Mouse (Mus musculus) adrenal gland, postnatal 36 days (tissue): ENCODE results near the gene Col19a1. TPM values are rescaled to one million over a fixed set of nuclear protein-coding genes. Genes with fewer than 3 reads are reported as not detected.

Source experiments
- DNase-seq, 2 experiments: peaks; one replicate each; pipeline ENCODE4 v3.0.0; 2021; ENCODE audit warnings: mixed read lengths in 1 of 2
- total RNA-seq, 2 experiments: library from RNA; stranded (reverse); gene quantifications; 2 replicates each; pipeline ENCODE4 v1.2.3; 2021

The Col19a1 gene
- total RNA-seq, 2 experiments from 2014 or later = 0.07 TPM

- no peak for DNase-seq
These were observed 277.1 kb downstream of the Col19a1 start for GRCm38 (mm10) chr1:24310193-24310592.

DNA sequence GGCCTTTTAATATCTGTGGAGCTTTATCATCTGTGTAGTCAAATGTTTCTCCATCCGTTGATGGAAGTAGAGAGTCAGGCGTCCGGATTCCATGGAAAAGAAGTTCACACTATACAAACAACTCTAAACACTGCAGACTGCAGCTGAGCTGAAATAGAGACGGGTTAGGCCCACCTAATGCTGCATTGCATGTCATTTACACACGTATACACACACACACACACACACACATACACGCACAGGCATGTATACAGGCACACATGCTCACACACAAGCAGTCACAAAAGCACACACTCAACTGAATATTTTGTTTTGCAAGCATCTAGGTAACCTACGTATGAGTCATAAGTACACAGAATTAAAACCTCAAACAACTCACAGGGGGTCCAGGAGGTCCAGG, 284.2 kb downstream of the Col19a1 start:
- no peak for DNase-seq

DNA sequence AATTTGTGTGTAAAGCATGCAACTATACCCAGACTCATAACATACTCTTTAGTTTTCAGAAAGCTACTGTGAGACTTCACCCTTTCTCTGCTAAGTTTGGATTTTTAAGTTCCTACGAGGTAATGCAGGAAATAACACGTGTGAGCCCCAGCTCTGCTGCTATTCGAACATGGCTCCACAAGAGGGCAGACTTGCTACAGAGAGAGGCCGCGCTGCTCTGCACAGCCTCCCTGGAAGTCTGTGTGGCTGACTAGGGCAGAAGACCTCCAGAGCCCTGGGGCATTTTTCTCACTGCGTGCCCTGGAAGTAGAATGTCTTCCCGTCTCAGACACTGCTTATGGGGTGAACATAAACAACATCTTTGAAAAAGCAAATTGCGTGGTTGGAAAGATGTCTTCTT, 284.6 kb downstream of the Col19a1 start:
- peak; percentile 44 to 50 for DNase-seq

DNA sequence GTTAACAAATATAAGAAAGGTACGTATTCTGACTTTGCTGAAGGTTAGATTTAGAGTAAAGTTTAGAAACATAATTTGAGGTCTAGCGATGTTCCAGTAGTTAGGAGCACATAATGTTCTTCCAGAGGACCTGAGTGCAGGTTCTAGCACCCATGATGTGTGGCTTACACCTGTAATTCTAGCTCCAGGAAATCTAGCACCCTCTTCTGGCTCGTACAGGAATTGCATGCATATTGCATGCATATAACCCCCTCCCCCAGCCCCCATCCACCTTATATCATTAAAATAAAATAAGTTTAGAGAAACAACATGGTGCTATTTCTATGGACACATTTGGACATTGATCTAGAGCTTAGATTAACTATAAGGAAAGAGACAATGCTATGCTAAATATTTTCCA, 286.6 kb downstream of the Col19a1 start:
- DNase-seq = no peak

GRCm38 (mm10) chr1:24294979-24295942, 292.0 kb downstream of the Col19a1 start:
- DNase-seq = no peak

GRCm38 (mm10) chr1:24292515-24292914, 294.8 kb downstream of the Col19a1 start:
- DNase-seq = no peak

DNA sequence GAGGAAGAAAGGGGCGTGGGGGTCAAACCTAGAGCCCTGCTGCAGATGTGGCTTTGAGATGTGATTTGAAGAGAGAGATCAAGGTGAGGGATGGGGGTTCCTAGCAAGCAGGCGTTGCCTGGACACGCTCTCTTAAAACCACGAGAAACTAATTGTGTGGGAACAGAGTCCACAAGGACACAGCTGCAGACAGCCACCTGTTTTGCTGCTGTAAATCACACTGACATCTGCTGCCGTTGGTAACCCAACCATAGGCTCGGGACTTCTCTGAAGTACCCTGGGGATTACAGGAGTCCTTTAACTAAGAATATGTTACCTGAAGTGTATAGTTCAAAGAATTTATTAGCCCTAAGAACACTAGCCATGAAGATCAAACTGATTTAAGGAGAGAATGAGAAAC, 300.9 kb downstream of the Col19a1 start:
- DNase-seq = no peak

DNA sequence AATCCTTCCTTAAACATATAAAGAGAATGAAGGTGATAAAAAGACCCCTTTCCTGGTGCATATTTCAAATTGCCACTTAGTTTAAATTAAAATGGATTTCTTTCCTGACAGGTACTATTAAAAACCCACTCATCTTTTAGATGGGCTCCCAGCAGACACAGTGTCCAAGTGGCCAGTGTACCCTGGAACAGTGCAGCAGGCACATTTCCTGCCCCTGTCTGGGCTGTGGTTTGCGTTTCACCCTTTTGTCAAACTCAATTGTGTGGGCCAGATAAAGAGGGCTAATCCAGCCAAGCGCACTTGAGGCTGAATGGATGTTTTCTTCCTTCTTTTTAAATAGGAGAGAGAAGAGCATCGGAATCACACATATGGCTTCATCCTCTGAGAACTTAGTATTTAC, 320.2 kb downstream of the Col19a1 start:
- DNase-seq = no peak

GRCm38 (mm10) chr1:24261181-24261580, 326.1 kb downstream of the Col19a1 start:
- no peak for DNase-seq

DNA sequence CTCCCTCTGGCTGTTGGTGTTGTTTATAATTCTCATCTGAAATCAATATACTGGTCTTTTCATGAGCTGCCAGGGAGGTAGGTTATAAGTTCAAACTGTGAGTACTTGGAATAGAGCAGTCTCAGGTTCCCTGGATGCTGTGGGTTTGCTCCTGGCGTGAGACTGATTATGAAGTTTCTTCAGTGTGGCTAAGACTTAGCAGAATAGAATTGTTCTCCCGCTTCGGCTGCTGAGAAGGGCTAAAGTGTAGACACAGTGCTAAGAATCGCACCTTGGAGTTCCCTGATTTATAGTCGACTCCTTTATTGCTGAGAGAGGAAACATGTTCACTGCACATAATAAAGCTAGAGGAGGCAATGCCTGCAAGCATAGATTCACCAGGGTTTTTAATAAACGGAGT, 327.9 kb downstream of the Col19a1 start:
- DNase-seq = no peak

- no peak for DNase-seq
These were observed 329.3 kb downstream of the Col19a1 start for GRCm38 (mm10) chr1:24257961-24258360.

- peak; percentile 1 to 30 for DNase-seq
These were observed 338.1 kb downstream of the Col19a1 start for GRCm38 (mm10) chr1:24249105-24249664.

DNA sequence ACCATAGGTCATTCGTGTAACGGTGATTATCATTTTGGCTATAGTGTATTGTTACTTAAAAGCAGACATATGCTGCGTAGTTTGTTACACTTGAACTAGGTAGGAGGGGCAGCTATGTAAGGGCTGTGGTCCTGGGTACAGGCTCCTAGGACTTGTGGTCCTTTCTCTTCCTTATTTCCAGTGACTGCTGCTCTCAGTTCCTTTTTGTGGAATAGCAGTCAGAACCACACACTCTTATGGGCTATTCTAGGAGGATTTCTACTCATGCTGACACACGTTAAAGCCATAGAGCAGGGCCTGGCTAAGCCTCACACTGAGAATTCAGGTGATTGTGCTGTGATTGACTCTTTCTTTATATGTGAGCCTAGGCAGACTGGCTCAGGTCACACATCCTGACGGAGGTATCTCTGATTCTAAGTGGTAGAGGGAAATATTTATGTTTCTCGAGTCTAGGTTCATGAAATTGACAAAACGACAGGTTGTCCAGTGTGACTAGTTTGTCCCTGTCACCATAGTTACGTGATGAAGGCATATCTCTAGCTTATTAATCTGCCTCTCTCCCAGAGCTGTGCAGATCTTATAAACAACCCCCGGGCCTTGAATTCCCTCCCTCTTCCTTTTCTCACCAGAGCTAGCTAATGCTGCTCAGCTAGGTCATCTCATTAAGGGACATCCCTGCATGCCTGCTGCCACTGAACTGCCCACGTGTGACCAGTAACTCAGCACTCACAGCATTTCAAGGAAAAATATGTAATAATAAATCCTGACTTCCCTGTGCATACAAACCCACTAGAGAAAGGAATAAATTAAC, 338.8 kb downstream of the Col19a1 start:
- DNase-seq = no peak

- no peak for DNase-seq
These were observed 341.4 kb downstream of the Col19a1 start for GRCm38 (mm10) chr1:24245700-24246375.

DNA sequence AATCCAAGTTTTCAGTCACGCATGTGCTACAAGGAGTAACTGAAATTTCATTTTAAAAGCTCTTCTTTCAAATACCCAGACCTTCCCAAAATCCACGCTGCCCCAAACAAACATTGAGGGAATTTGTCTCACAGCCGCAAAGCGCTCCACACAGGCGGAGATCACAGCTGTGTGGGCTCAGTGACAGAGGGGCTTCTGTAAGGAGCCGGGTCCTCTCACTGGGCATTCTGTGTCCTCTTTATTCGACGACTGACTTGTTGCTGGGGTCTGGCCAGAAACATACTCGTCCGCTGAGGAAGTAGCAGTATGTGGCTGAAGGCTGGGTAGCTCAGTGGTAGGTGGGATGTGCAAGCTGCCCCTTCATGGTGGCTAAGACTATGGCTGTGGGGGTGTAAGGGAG, 342.3 kb downstream of the Col19a1 start:
- no peak for DNase-seq

DNA sequence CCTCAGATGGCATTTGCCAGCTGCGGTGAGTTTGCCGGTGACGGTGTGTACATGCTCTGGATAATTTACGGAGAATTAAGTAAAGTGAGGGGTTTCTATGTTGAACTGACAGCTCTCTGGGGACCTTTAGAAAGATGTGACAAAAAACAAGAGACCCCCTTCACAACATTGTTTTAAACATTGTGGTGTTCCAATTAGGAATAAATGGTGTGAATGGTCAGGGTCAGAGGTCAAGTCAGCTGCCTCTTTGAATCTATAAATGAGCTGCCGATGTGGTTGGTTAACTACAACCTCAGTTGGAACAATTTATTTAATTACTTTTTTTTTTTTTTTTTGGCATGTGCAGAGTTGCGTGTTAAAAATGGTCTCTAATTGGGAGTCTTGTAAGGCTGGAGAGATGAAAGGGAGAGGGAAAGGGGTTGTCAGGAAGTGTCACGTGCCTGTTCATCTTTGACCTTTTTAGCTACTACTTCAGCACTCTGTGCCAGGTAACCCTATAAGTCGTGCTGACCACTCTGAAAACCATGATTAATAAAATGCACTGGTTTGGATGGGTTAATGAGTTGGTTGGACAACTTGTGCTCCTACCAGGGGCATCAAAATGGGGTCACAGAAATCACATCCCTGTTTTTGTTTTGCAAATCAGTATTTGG, 347.1 kb downstream of the Col19a1 start:
- DNase-seq = no peak

GRCm38 (mm10) chr1:24236330-24236729, 350.9 kb downstream of the Col19a1 start:
- no peak for DNase-seq

DNA sequence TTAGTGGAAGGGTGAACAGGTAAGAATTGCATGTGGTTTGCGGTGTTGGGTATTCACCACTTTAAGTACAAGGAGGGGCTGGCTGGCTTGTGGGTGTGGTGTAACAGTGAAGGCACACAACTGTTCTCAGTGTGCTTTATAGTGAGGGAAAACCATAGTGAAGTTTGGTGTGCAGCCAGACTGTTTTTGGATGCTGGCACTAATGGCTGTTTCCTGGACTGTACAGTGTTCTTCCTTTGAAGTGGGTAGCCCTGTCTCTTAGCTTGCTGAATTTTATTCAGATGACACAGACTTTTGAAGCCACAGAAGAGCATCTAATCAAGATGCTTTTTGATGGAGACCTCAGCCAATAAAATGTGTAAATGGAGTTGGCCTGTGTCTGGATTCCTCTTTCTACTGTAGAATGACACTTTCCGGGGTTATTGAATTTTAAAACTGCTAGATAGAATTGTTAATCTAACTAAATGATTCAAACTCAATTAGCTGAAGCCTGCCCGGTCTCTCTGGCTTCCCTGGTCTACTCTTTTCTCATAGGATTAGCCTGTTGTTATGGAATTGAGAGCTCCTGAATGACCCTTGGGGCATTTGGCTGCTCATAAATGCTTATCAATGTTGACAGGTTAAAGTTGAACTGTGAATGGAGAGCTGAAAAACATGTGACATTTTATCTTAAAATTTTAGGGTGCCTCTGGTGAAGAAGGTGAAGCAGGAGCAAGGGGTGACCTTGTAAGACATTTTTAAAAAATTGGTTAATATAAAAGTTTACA, 355.6 kb downstream of the Col19a1 start:
- no peak for DNase-seq

GRCm38 (mm10) chr1:24230428-24230827, 356.8 kb downstream of the Col19a1 start:
- no peak for DNase-seq

- DNase-seq = no peak
These were observed 357.7 kb downstream of the Col19a1 start for GRCm38 (mm10) chr1:24229552-24229951.
